ENCODE assay signal across 7 mouse cellular contexts in the genomic region with DNA sequence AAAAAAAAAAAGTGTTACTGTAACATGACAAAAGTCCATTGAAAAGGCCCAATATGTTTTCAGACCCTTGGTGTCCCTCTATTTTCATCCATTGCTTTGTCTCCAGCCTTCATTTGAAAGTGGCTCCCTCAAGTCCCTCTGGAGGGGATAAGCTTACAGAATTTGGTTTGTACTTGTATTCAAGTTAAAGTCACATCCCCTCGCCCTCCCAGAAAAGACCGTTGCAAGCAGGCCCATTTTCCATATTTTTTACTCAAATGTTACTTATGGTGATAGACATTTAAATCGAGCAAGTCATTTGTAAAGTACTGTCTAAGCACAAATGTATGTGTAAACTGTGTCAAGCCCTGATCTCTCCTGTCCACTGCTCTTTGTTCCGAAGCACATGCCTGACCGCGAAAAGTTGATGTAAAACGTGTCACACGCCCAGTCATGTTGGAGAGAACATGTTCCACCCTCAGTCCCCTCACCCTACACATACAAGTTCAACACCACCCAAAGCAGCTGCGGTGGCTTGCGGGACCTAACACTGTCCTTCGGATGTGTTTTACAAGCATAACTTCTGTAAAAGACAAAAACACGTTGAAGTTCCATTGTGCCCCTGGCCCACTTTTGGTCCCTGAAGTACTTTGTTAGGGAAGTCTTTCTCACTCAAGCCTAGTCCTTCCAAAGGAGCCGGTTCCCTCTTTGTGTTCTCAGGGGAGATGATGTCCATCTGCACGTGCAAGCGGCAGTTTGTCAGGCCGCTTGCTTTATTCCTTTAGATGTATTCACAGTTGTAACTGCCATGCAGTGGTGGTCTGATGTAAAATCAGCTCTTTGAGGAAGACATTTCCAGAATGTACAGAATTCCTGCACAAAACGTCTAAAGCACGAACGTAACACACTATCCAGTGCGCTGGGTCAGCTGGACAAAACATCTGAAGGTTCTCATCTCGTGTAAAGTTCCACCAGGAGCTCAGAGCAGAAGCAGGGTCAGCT. TPM values are rescaled to one million over a fixed set of nuclear protein-coding genes. Genes with fewer than 3 reads are reported as not detected.
DNase-seq lines count a peak whose midpoint lies in the region; ATAC-seq and TF ChIP-seq lines count a peak whose summit lies in the region.

No protein-coding gene starts in this region.

- H3K36me3 ChIP-seq in megakaryocyte, embryonic 14.5 days (replicated peaks; ENCODE audit: low read length) = peaks cover 41% of the 10 kb centered on the region
- 0 out of 2 replicates have a peak, but pooled peaks cover 4% of the 10 kb centered on the region for H3K36me3 ChIP-seq in hindbrain, embryonic 12.5 days
- peaks cover 11% of the 10 kb centered on the region; the same call in 1 of the 2 replicates for H3K36me3 ChIP-seq in lung, embryonic 14.5 days (ENCODE audit: insufficient read depth)

- WGBS in hindbrain, embryonic 12.5 days = 28% methylated on average over 21 of the region's 21 CpGs
- WGBS in lung, embryonic 14.5 days = 16% methylated on average over 21 of the region's 21 CpGs

- peak overlapping the region; percentile 98 for H3K4me3 ChIP-seq in megakaryocyte, embryonic 14.5 days (replicated peaks)
- peak overlapping the region; percentile 94 for H3K4me3 ChIP-seq in hindbrain, embryonic 12.5 days
- peak overlapping the region; percentile 57 for H3K4me3 ChIP-seq in lung, embryonic 14.5 days (ENCODE audit: low read depth, low read length)

- no peak for TF ChIP-seq CTCF in lung, embryonic 14.5 days (IDR thresholded peaks at IDR 0.05; ENCODE audit: low read depth)

- DNase-seq in embryo, embryonic 10.5 days (ENCODE audit: low spot score) = peak; percentile 66
- DNase-seq in lung, embryonic 14.5 days = peak; percentile 71
- peak; percentile 33 for DNase-seq in retina, postnatal 1 day

- H3K27me3 ChIP-seq in megakaryocyte, embryonic 14.5 days (replicated peaks) = no peaks in the 10 kb centered on the region
- H3K27me3 ChIP-seq in hindbrain, embryonic 12.5 days = no peaks in the 10 kb centered on the region
- no peaks in the 10 kb centered on the region for H3K27me3 ChIP-seq in lung, embryonic 14.5 days (ENCODE audit: insufficient read depth, low read length)

- no peak for ATAC-seq in megakaryocyte, adult 5-6 weeks (ENCODE audit: poor library complexity, severe bottlenecking)
- ATAC-seq in hindbrain, embryonic 12.5 days (ENCODE audit: low FRiP score) = no peak
- no peak for ATAC-seq in lung, embryonic 14.5 days (ENCODE audit: insufficient read depth)
- no peak for ATAC-seq in monocyte, adult 5-6 weeks (replicated peaks; ENCODE audit: insufficient number of reproducible peaks, low FRiP score, low TSS enrichment, poor library complexity, severe bottlenecking)

- no peaks in the 10 kb centered on the region for H3K9me3 ChIP-seq in megakaryocyte, embryonic 14.5 days
- no peaks in the 10 kb centered on the region for H3K9me3 ChIP-seq in hindbrain, embryonic 12.5 days (replicated peaks)
- H3K9me3 ChIP-seq in lung, embryonic 14.5 days (ENCODE audit: low read depth, low read length) = no peaks in the 10 kb centered on the region

- H3K9ac ChIP-seq in hindbrain, embryonic 12.5 days = peak overlapping the region; percentile 100
- H3K9ac ChIP-seq in lung, embryonic 14.5 days = peak overlapping the region; percentile 100

- H3K4me2 ChIP-seq in hindbrain, embryonic 12.5 days (replicated peaks) = peak overlapping the region; percentile 84
- H3K4me2 ChIP-seq in lung, embryonic 14.5 days = peak overlapping the region; percentile 99

- H3K4me1 ChIP-seq in megakaryocyte, embryonic 14.5 days = peaks cover 64% of the 10 kb centered on the region
- peaks cover 38% of the 10 kb centered on the region for H3K4me1 ChIP-seq in hindbrain, embryonic 12.5 days
- H3K4me1 ChIP-seq in lung, embryonic 14.5 days (ENCODE audit: insufficient read depth) = peaks cover 31% of the 10 kb centered on the region

- peak overlapping the region; percentile 100 for H3K27ac ChIP-seq in hindbrain, embryonic 12.5 days
- peak overlapping the region; percentile 100 for H3K27ac ChIP-seq in lung, embryonic 14.5 days (ENCODE audit: low read depth)

RNA-seq across cellular contexts. Expression of gene Zc3h4, which starts 2.5 kb away (rescaled TPM):
- polyA plus RNA-seq in megakaryocyte, embryonic 14.5 days (2012; ENCODE audit: insufficient read depth, low replicate concordance) = 59.1 and 96.9 TPM in 2 replicates
- 25.3 and 28.0 TPM in 2 replicates for total RNA-seq in megakaryocyte, adult 5-6 weeks (2015)
- 20.6 and 34.0 TPM in 2 replicates for total RNA-seq in megakaryocyte, adult 5-6 weeks (2017)
- polyA plus RNA-seq in hindbrain, embryonic 12.5 days (2016; fragmentation: Nextera tagmentation; extraction: Ambion mirVana) = 26.4 and 30.0 TPM in 2 replicates
- polyA plus RNA-seq in lung, embryonic 14.5 days (2014; fragmentation: Nextera tagmentation; extraction: Ambion mirVana) = 18.7 and 19.0 TPM in 2 replicates
- 20.4 to 63.1 TPM (median 27.4 TPM) in 3 replicates for total RNA-seq in monocyte, adult 5-6 weeks (2017)

RNA-seq across cellular contexts. Expression of gene Sae1, which starts 15.7 kb away (rescaled TPM):
- 4.3 and 20.1 TPM in 2 replicates for polyA plus RNA-seq in megakaryocyte, embryonic 14.5 days (2012; ENCODE audit: insufficient read depth, low replicate concordance)
- 49.1 and 55.1 TPM in 2 replicates for total RNA-seq in megakaryocyte, adult 5-6 weeks (2015)
- 267 and 278 TPM in 2 replicates for total RNA-seq in megakaryocyte, adult 5-6 weeks (2017)
- polyA plus RNA-seq in hindbrain, embryonic 12.5 days (2016; fragmentation: Nextera tagmentation; extraction: Ambion mirVana) = 307 and 311 TPM in 2 replicates
- 356 and 365 TPM in 2 replicates for polyA plus RNA-seq in lung, embryonic 14.5 days (2014; fragmentation: Nextera tagmentation; extraction: Ambion mirVana)
- total RNA-seq in monocyte, adult 5-6 weeks (2017) = 108 to 150 TPM (median 134 TPM) in 3 replicates

RNA-seq across cellular contexts. Expression of gene Tmem160, which starts 49.3 kb away (rescaled TPM):
- 185 and 233 TPM in 2 replicates for polyA plus RNA-seq in megakaryocyte, embryonic 14.5 days (2012; ENCODE audit: insufficient read depth, low replicate concordance)
- 24.2 and 33.1 TPM in 2 replicates for total RNA-seq in megakaryocyte, adult 5-6 weeks (2015)
- total RNA-seq in megakaryocyte, adult 5-6 weeks (2017) = 10.7 and 12.8 TPM in 2 replicates
- polyA plus RNA-seq in hindbrain, embryonic 12.5 days (2016; fragmentation: Nextera tagmentation; extraction: Ambion mirVana) = 52.6 and 55.9 TPM in 2 replicates
- polyA plus RNA-seq in lung, embryonic 14.5 days (2014; fragmentation: Nextera tagmentation; extraction: Ambion mirVana) = 40.4 and 46.1 TPM in 2 replicates
- total RNA-seq in monocyte, adult 5-6 weeks (2017) = 16.1 to 32.9 TPM (median 21.0 TPM) in 3 replicates

Comparison
In these comparisons a context has a peak if more than half of its experiments do, and no peak if none do; other contexts are left out.
1. RNA of gene Sae1, which starts 15.7 kb away (polyA plus RNA-seq): 356 to 365 TPM in lung, embryonic 14.5 days and 307 to 311 TPM in hindbrain, embryonic 12.5 days; 4.3 to 20.1 TPM in megakaryocyte, embryonic 14.5 days; every median in the first group is over 10 times any median in the second.
2. Peak in every context shown above with its lines, with median percentiles within 50 percentile points of each other: H3K4me3 ChIP-seq and DNase-seq.